Mouse (Mus musculus) mouse embryonic stem cell (cell line): ENCODE data around the gene Spn.

Experiments
- in situ Hi-C, 2 experiments: fragments of 300-500 bp; cut with MboI; formaldehyde crosslinking; loops; 1 replicate in 1 of 2; 3 replicates in 1 of 2; pipeline ENCODE4 v1.14.3; 2019 to 2020; ENCODE audit warnings: low sequenced_read_pairs in 2 of 2, low pct_unique_long_range_greater_than_20kb in 1 of 2, mixed read lengths in 1 of 2; ENCODE audit not compliant: unreplicated experiment in 1 of 2

Gene Spn

DNA sequence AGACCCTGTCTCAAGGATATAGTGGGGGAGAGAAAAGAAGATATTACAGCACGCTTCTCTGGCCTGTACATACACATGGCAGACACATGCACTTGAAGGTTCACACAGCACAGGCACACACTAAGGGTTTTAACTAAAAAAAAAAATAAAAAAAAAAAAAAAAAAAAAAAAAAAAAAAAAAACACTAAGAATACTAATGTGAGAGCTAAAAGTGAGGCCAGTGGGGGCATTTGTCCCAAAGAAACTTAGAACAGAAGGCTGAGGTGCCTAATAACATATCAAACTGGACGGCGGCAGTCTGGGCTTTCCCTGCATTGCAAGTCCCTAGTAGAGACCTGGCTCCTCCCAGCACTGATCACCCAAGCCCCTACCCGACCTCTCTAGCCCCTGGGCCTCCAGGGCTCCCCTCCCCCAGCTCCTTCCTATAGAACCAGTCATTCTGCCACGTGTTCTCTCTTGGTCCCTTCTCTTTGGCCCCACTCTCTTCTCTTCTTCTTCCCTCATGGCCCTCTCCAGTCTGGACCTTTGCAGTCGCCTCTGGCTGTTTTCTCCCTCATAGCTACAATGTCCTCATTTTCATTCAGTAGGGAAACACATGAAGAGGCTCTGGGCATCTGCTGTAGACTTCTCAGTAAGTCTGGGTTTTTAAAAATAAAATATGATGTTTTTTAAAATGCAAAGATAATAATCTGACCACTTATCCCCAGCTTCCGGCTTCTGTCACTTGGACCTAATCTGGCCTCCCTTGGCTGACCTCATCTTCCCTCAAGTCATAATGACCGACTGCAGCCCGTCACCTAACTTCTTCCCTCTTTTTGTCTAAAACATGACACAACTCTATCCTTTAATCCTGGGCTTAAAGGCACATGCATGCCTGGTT lies 8.0 kb upstream of the Spn start:
- in situ Hi-C loops: no loop called here

DNA sequence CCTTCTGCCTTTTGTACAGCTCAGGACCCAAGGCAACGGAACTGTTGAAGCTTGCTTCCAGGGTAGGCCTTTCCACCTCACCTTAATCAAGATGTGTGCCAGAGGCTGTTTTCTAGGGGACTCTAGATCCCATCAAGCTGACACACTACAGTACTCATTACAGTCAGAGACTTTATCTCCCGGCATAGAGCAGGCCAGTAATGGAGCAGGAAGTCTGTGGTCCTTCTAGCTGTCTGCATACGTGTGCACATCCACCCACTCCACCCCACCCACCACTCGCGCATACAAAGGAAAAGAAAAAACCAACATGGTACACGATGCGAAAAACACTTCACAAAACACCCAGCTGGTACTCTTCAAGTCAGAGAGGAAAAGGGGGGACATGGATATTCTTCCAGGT lies 6.8 kb upstream of the Spn start:
- in situ Hi-C loops: no loop called here

DNA sequence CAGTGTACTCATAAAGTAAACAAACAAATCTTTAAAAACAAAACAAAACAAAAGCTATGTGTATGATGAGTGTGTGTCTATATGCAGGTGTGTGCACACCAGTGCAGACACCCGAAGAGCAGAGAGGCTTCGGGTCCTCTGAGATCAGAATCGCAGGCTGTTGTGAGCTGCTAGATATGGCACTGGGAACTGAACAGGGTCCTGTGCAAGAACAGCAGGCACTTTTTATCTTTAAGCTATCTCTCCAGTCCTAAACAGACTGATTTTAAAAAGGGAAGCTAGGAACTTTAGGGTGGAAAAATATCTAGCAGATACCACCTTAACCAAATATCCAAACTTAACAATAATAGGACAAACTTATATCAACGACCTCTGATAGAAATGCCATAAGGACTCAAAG lies 5.0 kb upstream of the Spn start:
- in situ Hi-C loops: no loop called here

DNA sequence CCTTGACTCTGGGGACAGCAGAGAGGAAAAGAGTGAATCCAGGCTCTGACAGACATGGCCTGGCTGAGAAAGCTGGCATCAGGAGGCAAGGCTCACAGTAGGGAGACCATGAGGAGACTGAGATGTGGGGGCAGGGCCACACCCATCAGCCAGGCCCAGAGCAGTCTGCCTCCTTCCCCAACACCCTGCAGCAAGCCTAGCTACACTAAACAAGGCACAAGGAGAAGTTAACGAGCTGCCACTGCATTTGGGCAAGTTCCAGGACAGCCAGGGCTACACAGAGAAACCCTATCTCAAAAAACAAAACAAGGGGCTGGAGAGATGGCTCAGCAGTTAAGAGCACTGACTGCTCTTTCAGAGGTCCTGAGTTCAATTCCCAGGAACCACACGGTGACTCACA lies 4.6 kb upstream of the Spn start:
- in situ Hi-C loops: no loop called here

DNA sequence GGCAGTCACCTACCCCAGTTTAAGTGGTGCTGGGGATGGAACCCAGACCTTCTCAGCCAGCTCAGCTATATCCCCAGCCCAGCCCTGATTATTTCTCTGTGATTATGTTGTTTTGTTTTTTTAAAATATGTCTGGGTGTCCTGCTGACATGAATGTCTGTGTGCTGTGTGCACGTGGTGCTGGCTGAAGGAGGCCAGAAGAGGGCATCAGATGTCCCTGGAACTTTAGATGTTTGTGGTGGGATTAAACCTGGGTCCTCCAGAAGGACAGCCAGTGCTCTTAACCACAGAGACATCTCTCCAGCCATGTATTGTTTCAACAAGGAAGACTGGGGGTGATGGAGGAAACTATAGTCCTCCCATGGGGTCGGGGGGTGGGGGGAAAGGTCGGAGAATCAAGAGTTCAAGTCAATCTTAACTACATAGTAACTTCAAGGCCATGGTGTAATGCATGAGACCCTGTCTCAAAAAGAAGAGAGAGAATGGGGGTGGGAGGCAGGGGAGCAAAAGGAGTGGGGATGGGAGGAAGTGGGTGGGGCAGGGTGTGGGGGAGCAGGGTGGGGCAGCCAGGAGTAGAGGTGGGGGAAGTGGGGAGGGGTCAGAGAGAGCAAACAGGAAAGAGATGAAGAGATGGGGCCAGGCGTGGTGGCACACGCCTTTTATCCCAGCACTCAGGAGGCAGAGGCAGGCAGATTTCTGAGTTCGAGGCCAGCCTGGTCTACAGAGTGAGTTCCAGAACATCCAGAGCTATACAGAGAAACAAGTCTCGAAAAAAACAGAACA lies 3.2 kb upstream of the Spn start:
- in situ Hi-C loops: no loop called here

DNA sequence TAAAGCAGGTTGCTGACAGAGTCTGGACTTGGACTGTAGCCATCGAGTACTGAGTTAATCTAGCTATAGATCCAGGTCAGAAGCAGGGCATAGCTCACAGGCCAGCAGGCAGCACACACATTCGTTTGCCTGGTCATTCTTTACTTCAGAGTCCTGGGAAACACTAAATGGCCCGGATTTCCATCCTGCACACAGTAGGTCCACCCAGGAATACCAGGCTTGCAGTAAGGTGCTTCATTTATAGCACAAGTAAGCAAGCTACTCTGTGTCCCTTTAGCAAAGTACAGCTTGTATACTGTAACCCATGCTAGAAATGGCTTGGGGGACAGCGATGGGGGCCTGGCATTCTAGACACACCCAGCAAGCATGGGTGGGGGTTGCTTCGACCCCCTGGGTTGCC lies 1.9 kb upstream of the Spn start:
- in situ Hi-C loops: no loop called here

DNA sequence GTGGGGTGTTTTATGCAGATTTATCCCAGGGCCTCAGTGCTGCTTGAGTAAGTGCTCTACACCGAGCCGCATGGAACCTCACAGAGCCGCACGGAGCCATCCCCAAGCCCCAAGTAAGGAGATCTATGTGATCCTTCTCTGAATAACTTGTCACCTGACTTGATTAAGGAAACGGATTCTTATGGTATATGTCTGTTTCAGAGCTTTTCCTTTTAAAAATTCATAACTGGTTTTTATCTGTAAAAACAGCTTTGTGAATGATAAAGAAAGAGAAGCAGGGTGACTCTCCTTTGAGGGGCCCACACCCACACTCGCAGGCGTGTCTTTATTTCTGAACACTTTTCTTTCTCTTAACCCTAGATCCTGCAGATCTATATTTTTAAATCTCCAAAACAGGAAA lies 1.5 kb upstream of the Spn start:
- in situ Hi-C loops: no loop called here

DNA sequence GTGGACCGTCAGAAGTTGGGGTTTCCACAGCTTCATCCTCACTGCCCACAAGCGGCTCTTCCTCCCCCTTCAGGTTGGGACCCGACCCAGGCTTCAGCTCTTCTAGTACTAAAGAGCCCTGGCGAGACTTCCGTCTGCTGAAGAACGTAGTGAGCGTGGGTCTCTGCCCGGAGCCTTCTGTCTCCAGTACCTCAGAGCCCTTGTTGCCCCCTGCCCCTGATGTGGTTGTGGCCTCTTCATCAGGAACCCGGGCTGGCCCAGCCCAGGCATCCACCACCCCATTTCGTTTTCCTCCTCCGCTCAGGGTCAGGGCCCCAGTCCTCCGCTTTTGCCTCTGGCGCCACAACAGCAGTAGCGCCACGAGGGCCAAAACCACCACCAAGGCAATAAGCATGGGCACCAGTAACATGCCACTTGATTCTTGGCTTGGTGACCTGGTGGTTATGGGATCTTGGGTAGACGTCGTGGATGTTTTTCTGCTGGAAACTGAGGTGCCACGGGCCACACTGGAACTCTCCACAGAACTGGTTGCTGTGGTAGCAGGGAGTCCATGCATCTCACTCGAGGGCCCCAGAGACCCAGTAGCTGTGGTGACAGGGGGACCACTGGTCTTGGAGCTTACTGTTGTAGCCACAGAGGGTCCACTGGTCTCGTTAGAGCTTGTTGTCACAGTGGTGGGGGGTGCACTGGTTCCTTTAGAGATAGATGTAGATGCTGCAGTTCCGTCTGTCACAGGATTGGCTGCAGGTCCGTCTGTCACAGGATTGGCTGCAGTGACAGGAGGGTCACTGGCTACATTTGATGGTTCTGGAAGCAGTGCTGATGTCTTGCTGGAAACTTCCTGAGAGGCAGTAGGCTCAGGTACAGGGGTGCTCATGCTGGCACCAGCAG lies 1.2 kb downstream of the Spn start:
- in situ Hi-C loops: no loop called here

DNA sequence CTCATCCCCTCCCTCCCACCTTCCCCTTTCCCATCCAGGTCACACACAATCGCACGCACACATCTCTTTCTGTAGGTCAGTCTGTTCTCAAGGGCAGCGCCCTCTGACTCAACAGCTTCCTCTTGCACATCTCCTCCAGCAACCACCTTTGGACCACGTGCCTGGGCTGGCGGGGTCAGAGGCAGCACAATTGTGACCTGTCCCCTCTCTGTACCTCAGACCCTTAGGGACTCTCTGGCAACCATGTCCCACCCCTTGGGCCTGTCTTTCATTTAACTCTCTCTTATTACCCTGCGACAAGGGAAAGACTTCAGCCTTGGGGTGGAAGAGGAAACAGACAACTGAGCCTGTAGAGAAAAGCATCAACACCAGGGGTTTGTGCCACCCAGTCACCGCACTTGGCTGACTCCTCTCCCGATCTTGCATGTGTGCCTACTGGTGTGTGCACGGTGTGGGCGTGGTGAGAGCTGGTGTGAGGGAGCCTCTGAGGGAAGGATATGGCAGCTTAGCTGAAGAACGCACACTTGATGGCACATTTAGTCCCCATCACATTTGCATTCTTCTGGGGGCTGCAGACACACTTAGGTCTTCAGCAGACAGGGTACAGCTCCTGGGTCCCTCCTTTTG lies 2.7 kb downstream of the Spn start:
- in situ Hi-C loops: no loop called here

DNA sequence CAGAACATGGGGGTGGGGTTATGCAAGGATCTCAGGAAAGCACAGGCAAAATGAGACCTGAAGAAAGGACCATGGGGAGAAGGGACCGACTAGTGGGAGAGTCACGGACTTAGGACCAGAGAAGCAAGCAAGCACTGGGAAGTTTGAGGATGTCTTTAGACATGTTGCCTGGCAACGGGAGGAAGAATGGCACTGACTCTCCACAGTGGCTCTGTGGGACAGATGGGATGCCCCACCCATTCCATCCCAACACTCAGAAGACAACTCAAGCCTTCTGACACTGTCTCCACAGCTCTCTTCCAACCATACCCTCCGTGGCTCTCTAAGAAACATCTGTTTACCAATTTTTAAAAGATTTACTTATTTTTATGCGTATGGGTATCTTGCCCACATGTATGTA lies 4.5 kb downstream of the Spn start:
- in situ Hi-C loops: no loop called here

DNA sequence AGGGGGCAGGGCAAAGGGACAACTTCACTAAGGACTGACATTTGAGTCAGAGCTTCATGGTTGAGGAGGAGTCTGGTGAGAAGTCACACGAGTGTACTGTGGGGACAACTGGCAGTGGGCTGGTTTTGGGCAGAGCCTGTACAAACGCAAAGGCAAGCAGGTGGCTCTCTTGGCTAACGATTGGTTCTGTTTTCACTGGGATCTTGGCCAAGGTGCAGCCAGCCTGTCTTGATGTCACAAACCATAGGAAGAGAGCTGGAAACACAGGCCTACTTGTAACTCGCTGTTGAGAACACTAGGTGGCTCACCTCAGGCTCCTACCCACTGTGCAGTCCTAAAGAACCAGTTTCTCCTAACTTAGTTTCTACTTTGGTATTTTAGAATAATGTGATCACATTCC lies 8.0 kb downstream of the Spn start:
- in situ Hi-C loops: loop anchor here in 1 of 2 experiments (10.0 kb wide), 1 partner anchor 55 kb away; no protein-coding TSS in a partner anchor

DNA sequence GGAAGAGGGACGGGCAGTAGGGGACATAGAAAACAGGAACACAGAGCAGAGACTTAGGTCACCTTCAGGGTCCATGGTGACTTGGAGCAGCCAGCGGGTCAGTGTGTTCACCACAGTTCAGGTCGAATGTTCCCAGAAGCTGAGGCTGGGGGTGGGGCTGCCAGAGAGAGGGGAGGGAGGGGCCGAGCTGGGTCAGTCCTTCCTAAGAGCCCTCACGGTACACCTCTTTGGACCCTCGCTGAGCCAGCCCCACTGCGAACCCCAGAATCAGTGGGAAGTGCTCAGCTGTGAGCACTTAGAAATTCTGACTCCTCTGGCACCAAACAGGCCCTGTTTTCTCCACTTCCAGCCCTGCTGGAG lies 15.7 kb downstream of the Spn start, which contains the start of gene Qprt:
Gene Qprt (minus strand): TSS at position 316 of the 360 bp plus-strand sequence.
- in situ Hi-C loops: loop anchor here in 1 of 2 experiments (10.0 kb wide), 1 partner anchor 63 kb away; no protein-coding TSS in a partner anchor

DNA sequence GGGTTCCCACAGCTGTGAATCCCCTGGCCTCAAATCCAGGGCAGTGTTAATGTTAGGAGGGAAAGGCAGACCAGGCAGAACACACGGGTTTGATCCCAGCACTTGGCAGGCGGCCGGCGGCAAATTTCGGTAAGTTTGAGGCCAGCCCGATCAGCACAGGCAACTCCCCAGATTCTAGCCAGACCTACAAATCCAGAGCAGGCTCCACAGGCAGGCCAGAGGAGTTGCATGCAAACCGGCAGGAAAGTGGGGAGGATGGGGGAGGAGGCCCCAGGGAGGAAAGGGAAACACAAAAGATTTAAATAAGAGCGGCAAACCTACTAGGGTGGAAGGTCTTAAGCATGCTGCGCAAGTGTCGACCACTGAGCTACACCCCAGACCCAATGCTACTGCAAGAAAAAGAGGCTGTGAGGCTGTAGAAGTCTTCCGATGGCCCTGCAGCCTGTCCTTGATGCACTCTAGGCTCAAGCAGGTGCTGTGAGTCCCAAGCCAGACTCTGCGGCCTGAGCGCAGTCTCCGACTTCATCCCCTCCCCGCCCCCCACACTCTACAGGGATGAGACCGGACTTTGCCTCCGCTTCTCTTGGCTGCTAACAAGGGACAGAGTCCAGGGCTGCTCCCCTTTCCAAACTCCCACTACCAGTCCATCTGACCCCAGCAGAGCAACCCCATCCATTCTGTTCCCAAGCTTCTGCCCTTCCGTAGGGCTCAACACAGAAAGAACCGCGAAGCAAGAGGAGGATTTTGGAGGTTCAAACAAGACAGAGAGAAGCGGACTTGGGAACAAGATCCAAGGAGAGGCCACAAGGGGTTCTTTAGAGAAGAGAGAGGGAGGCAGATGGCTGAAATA lies 16.3 kb downstream of the Spn start:
- in situ Hi-C loops: loop anchor here in 1 of 2 experiments (10.0 kb wide), 1 partner anchor 64 kb away; no protein-coding TSS in a partner anchor

DNA sequence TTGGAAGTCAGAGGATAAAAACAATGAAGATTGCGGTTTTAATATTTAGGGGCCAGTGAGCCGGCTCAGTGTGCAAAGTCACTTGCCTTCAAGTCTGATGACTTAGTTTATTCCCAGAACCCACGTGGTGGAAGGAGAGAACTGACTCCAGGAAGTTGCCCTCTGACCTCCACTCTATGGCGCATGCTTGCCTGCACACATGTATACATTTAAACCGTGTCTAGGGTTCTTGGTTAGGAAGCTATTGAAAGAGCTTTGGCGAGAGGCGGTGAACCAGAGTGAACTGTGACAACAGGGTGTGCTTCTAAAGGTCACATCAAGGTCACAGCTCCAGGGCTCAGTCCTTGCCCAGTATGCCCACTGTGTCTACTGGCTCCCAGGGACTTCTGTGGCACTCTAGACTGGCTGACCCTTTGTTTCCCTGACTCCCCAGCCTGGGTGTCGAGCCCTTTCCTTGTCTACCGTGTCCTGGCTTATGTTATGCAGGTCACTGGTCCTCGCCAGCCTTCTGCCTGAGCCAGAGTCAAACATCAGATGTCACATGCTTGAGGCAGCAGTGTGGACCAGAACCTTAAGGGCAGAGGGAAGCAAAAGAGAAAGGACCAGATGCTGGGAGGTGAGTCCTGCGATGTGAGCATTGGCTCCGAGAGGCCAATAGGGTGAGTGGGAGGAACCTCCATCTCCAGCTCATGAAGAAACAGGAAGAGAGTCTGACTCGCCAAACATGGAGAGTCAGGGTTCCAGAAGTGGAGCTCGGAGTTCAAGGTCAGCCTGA lies 18.8 kb downstream of the Spn start:
- in situ Hi-C loops: no loop called here

DNA sequence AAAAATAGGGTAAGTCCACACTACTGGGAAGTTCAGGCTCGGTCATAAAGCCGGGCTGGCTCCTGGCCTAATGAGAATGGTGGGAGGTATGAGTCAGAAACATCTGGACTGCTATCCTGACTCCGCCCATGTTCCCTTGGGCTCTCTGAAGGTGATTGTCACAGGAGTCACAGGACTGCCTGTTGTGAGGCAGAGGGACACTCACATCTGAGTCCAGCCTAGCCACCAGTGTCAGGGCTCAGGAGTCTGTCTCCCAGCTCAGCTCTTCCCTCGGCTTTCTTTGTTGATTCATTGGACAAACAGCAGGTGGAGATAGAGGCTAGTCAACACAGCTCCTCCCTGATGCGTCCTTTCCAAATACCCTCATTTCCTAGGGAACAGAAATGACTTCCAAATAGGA lies 19.7 kb downstream of the Spn start:
- in situ Hi-C loops: no loop called here

DNA sequence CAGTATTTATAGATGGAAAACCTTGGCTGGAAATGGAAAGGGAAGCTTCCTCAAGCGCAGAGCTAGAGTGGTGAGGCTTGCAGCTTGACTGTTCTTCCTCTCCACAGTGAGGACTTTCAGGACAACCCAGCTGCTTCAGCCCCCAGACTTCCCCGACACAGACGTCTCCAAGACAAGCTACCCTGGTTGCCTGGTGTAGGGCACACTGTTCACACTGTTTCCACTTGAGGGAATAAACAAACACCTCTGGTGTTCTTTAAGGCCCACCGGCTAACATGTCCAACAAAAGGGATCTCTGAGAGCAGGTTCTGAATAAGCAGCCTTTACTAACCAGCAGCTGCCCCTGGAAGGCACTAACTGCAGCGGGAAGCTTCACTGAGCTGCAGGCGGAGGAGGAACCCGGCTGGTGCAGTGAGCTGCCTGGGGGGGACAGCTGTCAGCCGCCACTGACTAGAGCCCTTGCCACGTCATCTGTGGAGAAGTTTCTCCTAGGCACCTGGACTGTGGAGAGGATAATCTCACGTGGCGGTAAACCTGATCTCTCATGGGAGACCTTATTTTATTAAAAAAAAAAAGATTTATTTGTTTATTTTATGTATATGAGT lies 21.2 kb downstream of the Spn start:
- in situ Hi-C loops: no loop called here
